Mouse (Mus musculus) heart, embryonic 15.5 days (tissue): ENCODE measurements around the gene Olfr1303. TPM values are rescaled to one million over a fixed set of nuclear protein-coding genes. Genes with fewer than 3 reads are reported as not detected.

Source experiments
- ATAC-seq: fragments of 200-750 bp; cut with Nextera tagmentation; replicated peaks from 2 replicates; pipeline ENCODE4 v1.8.0; 2017; ENCODE audit warnings: low read depth, moderate TSS enrichment; ENCODE audit not compliant: insufficient number of reproducible peaks, insufficient read depth, low FRiP score
- H3K27ac ChIP-seq: fragments of 300-500 bp; sonication (generic); 2 replicates; pipeline ENCODE4 v1.5.1; 2015; ENCODE audit warnings: mild to moderate bottlenecking, inconsistent platforms
- H3K27me3 ChIP-seq: fragments of 300-500 bp; sonication (generic); 2 replicates; pipeline ENCODE4 v1.6.1; 2015; ENCODE audit warnings: inconsistent platforms
- H3K36me3 ChIP-seq: fragments of 300-500 bp; sonication (generic); 2 replicates; pipeline ENCODE4 v1.6.1; 2015; ENCODE audit warnings: mild to moderate bottlenecking, inconsistent platforms
- H3K4me1 ChIP-seq: fragments of 300-500 bp; sonication (generic); replicated peaks from 2 replicates; pipeline ENCODE4 v1.6.1; 2015; ENCODE audit warnings: inconsistent platforms
- H3K4me2 ChIP-seq: fragments of 300-500 bp; sonication (generic); 2 replicates; pipeline ENCODE4 v1.6.1; 2015; ENCODE audit warnings: inconsistent platforms, mild to moderate bottlenecking, moderate library complexity
- H3K4me3 ChIP-seq: fragments of 300-500 bp; sonication (generic); 2 replicates; pipeline ENCODE4 v1.5.1; 2015; ENCODE audit warnings: mild to moderate bottlenecking, inconsistent platforms
- H3K9ac ChIP-seq: fragments of 300-500 bp; sonication (generic); 2 replicates; pipeline ENCODE4 v1.6.1; 2015; ENCODE audit warnings: mild to moderate bottlenecking, inconsistent platforms
- H3K9me3 ChIP-seq: fragments of 300-500 bp; sonication (generic); replicated peaks from 2 replicates; pipeline ENCODE4 v1.6.1; 2016; ENCODE audit warnings: inconsistent platforms
- WGBS: fragments of 180-500 bp; shearing (Covaris S2); methylation state at CpG from one replicate; pipeline ENCODE4 v1.1.7; 2015; ENCODE audit warnings: mixed read lengths; 5-methylcytosine and 5-hydroxymethylcytosine counted together
- polyA plus RNA-seq: library from polyadenylated mRNA; unstranded; fragments of >200 nt; fragmentation: Nextera tagmentation; extraction: Ambion mirVana; gene quantifications from 2 replicates; pipeline ENCODE4 v1.2.1, GENCODE M21; 2015

Olfr1303 gene
- polyA plus RNA-seq = not detected in 2 replicates

DNA sequence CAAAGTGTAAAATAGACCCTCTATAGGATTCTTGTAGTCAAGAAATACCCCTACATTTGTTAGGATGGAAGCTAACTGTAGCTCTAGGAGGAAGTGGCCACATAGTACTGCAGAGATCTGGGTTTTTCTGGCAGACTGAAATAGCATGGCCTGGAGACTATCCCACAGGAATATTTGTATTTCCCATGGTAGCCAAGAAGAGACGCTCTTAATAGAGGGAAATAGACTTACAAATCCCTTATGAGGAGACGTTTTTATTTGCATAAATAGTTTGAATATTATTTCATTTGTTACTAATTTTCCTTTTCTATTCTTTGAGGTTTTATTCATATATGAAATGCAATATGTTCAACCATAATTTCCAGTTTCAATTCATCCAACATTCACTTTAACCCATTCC is at the start of gene Olfr1303:
Olfr1303 (minus strand) TSS at position 101 of the 400 bp plus-strand sequence.
- Histone ChIP-seq H3K27ac (no peak within 1 kb of the TSS), H3K27me3 (no peaks in the 10 kb centered on the region), H3K4me2 (no peak within 1 kb of the TSS), H3K4me1 (no peaks in the 10 kb centered on the region), H3K9me3 (no peaks in the 10 kb centered on the region), H3K36me3 (no peaks in the 10 kb centered on the region), H3K9ac (no peak within 1 kb of the TSS), H3K4me3 (no peak within 1 kb of the TSS)
- WGBS = 68% methylated on average over 2 of the region's 2 CpGs
- no peak for ATAC-seq

DNA sequence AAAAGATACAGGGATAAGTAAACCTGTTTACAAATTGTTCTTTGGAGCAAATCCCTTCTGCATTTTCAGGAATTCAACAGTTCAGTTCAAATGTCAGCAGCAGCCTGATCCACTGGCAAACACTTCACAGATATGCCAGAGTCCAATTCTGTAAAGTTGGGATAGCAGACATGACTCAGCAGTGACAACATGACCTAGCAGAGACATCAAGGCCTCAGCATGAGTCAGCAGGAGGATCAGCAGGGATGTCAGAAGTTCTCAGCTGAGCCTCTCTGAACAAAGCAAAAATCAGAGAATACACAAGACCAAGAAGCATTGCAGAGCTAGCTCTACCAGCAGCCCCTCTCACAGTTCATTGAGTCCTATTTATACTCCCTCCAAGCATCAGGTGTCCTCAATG is 7.2 kb downstream of the Olfr1303 start:
- H3K9ac ChIP-seq = no peak overlapping the region
- H3K36me3 ChIP-seq = no peaks in the 10 kb centered on the region
- H3K9me3 ChIP-seq = no peaks in the 10 kb centered on the region
- H3K4me1 ChIP-seq = no peaks in the 10 kb centered on the region
- H3K27me3 ChIP-seq = no peaks in the 10 kb centered on the region
- H3K4me3 ChIP-seq = no peak overlapping the region
- H3K4me2 ChIP-seq = no peak overlapping the region
- H3K27ac ChIP-seq = no peak overlapping the region
- no peak for ATAC-seq

- Histone ChIP-seq H3K9ac (no peak within 1 kb of the TSS), H3K36me3 (no peaks in the 10 kb centered on the region), H3K9me3 (0 out of 2 replicates have a peak, but pooled peaks cover 3% of the 10 kb centered on the region), H3K27me3 (no peaks in the 10 kb centered on the region), H3K27ac (no peak within 1 kb of the TSS), H3K4me1 (no peaks in the 10 kb centered on the region), H3K4me3 (no peak within 1 kb of the TSS), H3K4me2 (no peak within 1 kb of the TSS)
- ATAC-seq = no peak
- WGBS = 59% methylated on average over 2 of the region's 2 CpGs
These were observed 43.0 kb downstream of the Olfr1303 start, which contains the start of gene Olfr1302 for GRCm38 (mm10) chr2:111777129-111777528. TSS of gene Olfr1302 (plus strand) at chr2:111777429.

Other genes with a start within 250 kb of the Olfr1303 start
- gene Olfr1297, start 193.8 kb downstream of the Olfr1303 start, polyA plus RNA-seq = not detected in 2 replicates
- gene Olfr1298, start 171.1 kb downstream of the Olfr1303 start, polyA plus RNA-seq = not detected in 2 replicates
- gene Olfr1299, start 158.9 kb downstream of the Olfr1303 start, polyA plus RNA-seq = not detected in 2 replicates
- not detected in 2 replicates for gene Olfr1301, start 69.3 kb downstream of the Olfr1303 start, polyA plus RNA-seq
- not detected in 2 replicates for gene Olfr1302, start 42.9 kb downstream of the Olfr1303 start, polyA plus RNA-seq
- not detected in 2 replicates for gene Olfr1305, start 56.8 kb upstream of the Olfr1303 start, polyA plus RNA-seq
- gene Olfr1306, start 95.9 kb upstream of the Olfr1303 start, polyA plus RNA-seq = not detected in 2 replicates
- not detected in 2 replicates for gene Olfr1307, start 129.1 kb upstream of the Olfr1303 start, polyA plus RNA-seq
- not detected in 2 replicates for gene Olfr1308, start 144.6 kb upstream of the Olfr1303 start, polyA plus RNA-seq
- gene Olfr1309, start 169.9 kb upstream of the Olfr1303 start, polyA plus RNA-seq = not detected in 2 replicates
- gene Olfr1310, start 192.4 kb upstream of the Olfr1303 start, polyA plus RNA-seq = not detected in 2 replicates
- gene Olfr1311, start 204.1 kb upstream of the Olfr1303 start, polyA plus RNA-seq = not detected in 2 replicates
- not detected in 2 replicates for gene Olfr1312, start 229.9 kb upstream of the Olfr1303 start, polyA plus RNA-seq